Mouse (Mus musculus) E14TG2a.4 (cell line): ENCODE measurements around the gene Scaf8.

Source experiments
- CTCF ChIP-seq: conservative IDR thresholded peaks from 2 replicates; pipeline ENCODE4 v1.5.1; 2014; ENCODE audit warnings: low read length
- NANOG ChIP-seq: IDR thresholded peaks from 2 replicates; pipeline ENCODE4 v1.6.1; 2014; ENCODE audit warnings: borderline replicate concordance, low read length, mixed read lengths
- POU5F1 ChIP-seq: IDR thresholded peaks from 2 replicates; pipeline ENCODE4 v1.6.1; 2014; ENCODE audit warnings: low read length, borderline replicate concordance

GRCm38 (mm10) chr17:3214852-3215251, 100.1 kb downstream of the Scaf8 start:
- TF ChIP-seq CTCF (no peak), NANOG (no peak), POU5F1 (no peak)
